Mouse (Mus musculus): Measurements from ENCODE around the gene C7.

C7 gene

GRCm38 (mm10) chr15:5002903-5003302 is 60.6 kb downstream of the C7 start:
- DNase-seq (ENCODE audit: low spot score in 2 of 2), result no peak

DNA sequence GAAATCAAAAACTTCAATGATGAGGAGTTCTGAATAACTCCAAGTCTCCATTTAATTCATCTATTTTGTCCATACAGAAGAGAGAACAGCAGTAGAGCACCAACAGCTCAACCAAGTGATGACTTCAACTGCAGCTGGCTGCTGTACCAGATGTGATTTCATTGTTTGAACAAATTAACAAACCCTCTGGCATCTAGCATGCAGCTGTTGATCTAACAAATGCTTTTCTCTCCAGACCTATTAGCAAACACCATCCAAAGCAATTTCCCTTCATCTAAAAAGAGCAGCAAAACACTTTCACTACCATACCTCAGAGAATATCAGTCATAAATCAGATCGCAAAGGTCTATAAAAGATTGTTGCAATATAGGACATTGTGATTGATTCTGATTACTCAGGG is 90.2 kb downstream of the C7 start:
- DNase-seq (ENCODE audit: low spot score in 2 of 2), result peak in 1 of 2 experiments; percentile 5

Measured in urinary bladder, postnatal 36 days (tissue).